Mouse (Mus musculus): ENCODE data around the gene Ddx59.

Ddx59 gene

DNA sequence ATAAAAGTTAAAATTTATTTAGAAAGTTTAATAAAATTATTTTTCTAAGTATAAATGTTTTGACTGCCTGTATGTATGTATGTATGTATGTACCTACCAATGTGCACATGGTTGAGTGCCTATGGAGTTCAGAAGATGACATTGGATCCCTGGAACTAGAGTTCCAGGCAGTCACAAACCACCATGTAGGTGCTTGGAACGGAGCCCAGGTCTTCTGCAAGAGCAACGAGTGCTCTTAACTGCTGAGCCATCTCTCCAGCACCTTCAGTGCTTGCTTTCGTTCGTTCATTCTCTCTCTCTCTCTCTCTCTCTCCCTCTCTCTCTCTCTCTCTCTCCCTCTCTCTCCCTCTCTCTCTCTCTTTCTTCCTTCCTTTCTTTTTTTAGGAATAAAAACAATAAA lies 32.3 kb downstream of the Ddx59 start:
- in situ Hi-C loops (cut with MboI, MseI): no loop called here

DNA sequence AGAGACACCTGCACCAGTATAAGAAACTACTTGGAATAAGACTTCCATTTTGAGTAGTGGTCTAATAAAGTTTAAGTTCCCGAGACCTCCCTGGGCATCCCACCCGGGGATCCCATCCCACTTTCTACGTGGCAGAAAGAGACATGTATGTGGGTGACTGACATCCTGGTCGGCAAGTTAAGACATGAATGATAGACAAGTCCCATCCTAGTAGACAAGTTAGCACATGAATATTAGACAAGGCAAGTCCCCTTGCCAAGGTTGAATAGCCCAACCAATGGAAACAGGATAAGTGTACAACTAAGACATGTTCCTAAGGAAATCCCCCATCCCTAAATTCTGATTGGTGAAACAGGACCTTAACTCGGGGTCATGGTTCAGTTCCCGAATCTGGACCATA lies 34.5 kb downstream of the Ddx59 start:
- in situ Hi-C loops (cut with MboI, MseI): no loop called here

DNA sequence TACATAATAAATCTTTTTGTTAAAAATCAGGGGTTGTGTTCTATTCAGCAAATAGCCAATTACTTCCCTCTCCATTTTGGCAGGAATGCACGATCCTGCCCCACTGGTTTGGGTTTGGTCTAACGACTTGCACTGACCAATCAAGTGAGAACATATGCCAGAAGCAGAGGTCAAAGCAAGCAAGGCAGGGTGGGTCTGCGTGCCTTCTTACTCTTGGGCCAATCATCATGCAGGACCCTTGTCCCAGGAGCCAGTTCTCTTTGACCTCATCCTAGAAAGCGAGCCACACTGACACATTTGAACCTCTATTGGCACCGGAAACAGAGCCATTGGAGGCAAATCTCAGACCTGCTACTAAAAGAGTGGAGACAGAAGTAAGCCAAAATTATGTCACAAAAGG lies 35.1 kb downstream of the Ddx59 start:
- in situ Hi-C loops (cut with MboI, MseI): no loop called here

DNA sequence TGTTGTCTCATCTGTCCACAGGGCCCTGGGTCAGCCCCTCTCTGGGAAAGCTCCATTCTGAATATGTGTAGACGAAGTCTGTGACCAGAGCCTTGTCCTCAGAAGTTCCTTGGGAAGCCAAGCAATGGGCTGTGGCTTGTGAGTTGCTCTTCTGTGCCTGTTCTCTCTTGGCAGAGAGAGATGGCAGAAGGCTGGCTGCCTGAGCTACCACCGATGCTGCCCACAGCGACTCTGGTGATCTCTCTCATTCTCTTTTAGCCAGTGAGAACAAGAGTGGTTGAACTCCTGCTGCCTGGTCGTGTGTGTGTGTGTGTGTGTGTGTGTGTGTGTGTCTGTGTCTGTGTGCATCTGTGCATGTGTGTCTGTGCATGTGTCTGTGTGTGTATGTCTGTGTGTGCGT lies 37.4 kb downstream of the Ddx59 start:
- in situ Hi-C loops (cut with MboI, MseI): no loop called here

DNA sequence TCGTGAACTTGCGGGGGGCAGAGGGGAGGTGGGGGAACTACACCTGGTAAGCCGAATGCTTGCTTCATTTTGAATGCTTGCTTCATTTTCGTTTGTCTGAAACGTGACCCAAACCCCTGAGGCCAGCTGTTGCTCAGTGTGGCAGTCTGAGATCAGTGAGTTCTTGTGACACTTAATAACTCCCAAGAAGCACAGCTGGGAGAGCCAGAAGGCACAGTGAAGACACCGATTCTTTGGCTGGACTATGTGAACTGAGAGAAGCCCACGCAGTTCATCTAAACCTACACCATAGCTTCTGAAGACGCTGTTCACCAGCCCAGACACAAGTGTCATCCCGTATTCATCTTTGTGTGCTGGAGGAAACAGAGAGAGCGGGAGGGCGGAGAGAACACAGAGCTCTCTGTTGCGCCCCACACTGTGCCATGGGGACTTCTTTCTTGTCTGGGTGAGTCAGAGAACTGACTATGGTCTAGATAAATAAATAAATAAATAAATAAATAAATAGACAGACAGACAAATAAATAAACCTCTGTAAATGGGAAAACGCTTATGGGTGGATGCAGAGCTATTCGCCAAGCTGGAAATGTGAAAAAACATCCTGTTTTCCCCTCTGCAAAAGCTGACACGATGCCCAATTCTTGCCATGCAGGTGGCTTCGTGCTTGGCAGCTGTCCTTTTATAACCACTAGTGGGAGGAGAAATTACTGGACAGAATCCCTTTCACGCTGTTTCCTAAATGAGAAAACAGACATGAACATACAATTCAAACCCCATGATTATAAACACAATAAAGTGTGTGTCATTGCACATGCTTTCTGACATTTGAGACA lies 40.9 kb downstream of the Ddx59 start:
- in situ Hi-C loops (cut with MboI, MseI): no loop called here

DNA sequence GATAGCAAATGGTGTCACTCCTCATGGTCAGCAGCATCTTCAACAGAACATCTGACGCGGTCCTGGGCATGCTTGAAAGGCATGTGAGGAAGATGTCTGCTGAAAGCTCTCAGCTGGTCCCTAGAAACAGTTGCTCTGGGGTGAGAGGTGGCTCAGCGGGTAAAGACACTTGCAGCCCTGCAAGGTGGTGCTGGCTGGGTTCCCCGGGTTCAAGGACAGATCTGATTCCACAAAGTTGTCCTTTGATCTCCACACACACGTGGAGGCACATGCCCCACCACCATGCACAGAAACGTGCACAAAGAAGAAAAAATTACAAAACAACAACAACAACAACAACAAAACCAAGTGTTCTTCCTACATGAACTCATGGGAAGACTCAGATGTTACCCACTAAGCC lies 41.7 kb downstream of the Ddx59 start:
- in situ Hi-C loops (cut with MboI, MseI): no loop called here

DNA sequence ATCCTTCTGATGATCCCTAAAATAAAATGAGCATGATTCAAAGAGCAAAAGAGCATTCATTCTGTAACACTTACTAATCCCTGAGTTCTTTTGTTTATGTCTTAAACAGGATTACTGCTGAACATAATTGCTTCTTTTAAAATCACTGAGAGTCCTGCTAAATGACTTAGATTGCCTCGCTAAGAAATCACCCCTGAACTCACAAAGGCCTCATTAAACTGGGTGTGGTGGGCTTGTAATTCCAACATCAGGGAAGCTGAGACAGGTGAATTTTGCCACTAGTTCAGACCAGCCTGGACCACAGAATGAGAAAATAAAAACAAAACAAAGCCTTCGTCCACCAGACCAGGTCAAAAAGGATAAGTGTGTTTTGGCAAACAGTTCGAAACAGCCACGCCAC lies 42.3 kb downstream of the Ddx59 start:
- in situ Hi-C loops (cut with MboI, MseI): no loop called here

DNA sequence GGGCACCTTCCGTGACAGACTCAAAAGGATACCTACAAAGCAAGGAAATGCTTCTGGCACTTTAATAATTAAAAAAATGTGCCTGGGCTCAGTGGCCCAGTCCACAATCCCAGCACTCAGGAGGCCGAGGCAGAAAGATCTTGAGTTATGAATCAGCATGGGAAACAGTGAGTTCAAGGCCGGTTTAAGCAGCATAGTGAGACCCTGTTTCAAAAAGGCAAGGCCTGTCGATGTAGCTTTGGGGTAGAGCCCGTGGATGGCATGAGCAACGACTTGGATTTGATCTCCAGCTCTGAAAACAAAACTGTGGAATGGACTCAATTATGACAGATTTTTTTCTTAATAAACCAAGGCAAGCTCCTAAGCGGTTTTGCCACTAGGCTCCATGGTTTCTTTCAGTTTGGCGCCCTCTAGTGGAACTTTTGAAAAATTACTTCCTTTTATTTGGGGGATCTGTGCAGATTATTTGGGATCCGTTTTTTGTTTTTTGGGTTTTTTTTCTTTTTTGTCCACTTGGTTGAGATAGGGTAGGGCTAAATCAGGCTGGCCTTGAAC lies 43.7 kb downstream of the Ddx59 start:
- in situ Hi-C loops (cut with MboI, MseI): no loop called here

DNA sequence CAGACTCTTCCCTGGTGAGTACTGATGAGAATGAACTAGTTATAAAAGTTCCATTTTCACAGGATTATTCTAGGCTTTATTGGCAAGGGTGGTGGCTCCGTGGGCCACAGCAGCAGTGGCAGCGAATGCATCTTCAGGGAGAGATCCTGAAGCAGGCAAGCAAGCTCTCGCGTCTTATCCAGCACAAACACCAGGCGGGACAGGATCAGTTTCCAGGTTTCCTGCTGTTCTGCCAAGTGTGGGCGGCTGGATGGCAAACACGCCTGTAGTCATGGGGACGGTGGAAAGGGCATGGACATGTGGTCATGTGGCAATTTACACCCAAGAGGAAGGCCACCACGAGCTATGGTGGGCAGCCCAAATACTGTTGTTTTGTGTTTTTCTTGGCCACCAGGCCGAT lies 47.4 kb downstream of the Ddx59 start:
- in situ Hi-C loops (cut with MboI, MseI): no loop called here

DNA sequence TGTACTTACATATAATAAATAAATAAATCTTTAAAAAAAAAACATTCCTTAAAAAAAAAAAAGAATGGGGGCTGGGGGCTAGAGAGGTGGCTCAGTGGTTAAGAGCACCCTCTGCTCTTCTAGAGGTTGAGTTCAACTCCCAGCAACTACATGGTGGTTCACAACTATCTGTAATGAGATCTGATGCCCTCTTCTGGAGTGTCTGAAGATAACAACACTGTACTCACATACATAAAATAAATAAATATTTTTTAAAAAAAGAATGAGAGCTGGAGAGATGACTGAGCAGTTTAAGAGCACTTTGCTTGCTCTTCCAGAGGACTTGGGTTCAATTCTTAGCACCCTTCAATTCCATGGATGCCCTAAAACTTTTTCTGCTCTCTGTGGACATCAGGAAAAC lies 50.1 kb downstream of the Ddx59 start:
- in situ Hi-C loops (cut with MboI, MseI): no loop called here

DNA sequence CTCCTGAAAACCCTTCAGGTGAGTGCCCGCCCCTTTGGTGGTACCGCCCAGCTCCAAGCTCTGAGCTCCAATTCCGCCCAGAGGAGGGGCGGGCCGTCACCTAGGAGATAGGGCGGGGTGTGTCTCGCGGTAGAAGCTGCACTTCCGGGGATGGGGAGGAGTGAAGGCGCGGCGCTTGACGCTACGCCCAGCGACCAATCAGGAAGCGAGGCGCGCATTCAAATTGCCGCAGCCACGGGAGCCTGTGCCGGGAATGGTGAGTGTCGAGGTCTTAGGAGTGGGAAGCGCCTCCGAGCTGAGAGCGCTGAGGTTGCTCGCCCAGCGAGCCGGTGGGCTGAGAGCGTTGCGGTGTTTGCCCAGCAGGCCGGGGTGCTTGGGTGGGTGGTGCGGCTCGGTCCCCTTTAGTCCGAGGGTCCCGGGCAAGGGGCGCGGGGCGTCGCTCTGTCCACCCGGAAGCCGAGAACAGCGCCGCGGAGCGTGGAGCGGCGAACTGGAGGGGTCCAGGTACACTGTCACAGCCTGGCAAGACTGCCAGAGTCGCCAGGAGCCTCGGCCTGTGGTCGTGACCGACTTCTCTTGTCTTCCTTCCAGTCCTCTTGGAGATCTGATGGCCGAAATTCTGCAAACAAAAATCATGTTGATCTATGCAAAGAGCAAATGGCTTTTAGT lies 51.2 kb downstream of the Ddx59 start, which contains the start of gene Kif14:
Kif14 (plus strand) TSS at position 201 of the 669 bp plus-strand sequence.
- in situ Hi-C loops (cut with MboI, MseI): no loop called here

DNA sequence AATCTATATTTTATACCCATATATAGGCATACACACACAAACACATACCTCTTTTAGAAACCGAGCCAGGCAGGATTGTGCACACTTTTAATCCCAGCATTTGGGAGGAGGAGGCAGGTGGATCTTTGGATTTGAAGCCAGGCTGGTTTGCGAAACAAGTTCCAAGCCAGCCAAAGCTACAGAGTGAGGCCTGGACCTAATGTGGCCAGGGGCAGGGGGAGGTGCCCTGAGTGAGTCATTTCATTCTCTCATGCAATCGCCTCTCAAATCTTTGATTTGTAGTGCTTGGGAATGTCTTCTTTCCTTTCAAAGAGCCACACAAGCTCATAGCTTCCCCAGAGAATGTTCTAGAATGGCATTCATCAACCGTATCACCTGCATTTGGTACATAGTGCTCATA lies 54.3 kb downstream of the Ddx59 start:
- in situ Hi-C loops (cut with MboI, MseI): no loop called here

DNA sequence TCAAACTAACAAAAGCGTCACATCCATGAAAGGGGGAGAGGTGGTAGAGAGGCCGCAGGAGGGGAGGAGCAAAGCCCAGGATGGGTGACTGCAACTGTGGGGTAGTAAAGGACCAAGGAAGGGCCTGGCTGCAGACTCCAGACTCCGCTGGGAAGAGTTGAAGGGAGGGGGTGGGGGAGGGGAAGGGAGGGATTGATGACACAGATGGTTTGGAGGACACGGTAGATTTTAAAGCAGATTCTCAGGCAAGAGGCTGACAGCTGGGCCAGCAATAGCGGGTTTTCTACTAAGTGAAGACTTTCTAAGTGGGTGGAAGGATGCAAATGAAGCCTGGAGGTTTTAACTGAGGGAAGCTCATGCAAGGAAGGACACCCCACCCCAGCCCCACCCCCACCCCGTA lies 55.4 kb downstream of the Ddx59 start:
- in situ Hi-C loops (cut with MboI, MseI): loop anchor here (10.0 kb wide), 1 partner anchor 616 kb away; no protein-coding TSS in a partner anchor
